ENCODE assay signal across 9 mouse cellular contexts in genomic region chr7:127513781-127514180, GRCm38 (mm10). TPM values are rescaled to one million over a fixed set of nuclear protein-coding genes. Genes with fewer than 3 reads are reported as not detected.
DNase-seq lines count a peak whose midpoint lies in the region; ATAC-seq and TF ChIP-seq lines count a peak whose summit lies in the region.
"Had no signal": no experiment of that assay in that cellular context is flagged by ENCODE, and none has a peak within 500 bp of the region (broad histone marks: within the 10 kb centered on the region; RNA-seq: fewer than 3 reads in every experiment).

No protein-coding gene starts in this region.

- H3K36me3 ChIP-seq in hindbrain, embryonic 11.5 days (ENCODE audit: control insufficient read depth, insufficient read depth, low read length): peaks cover 3% of the 10 kb centered on the region; the same call in 1 of the 2 replicates
- peaks cover 54% of the 10 kb centered on the region for H3K36me3 ChIP-seq in midbrain, embryonic 10.5 days

- H3K27ac ChIP-seq in gastrocnemius, adult 2 months: peak overlapping the region; percentile 100
- no peak overlapping the region for H3K27ac ChIP-seq in hindbrain, embryonic 11.5 days (ENCODE audit: low read depth, low read length)
- H3K27ac ChIP-seq in midbrain, embryonic 10.5 days (replicated peaks): no peak overlapping the region

- no peaks in the 10 kb centered on the region for H3K27me3 ChIP-seq in hindbrain, embryonic 11.5 days (ENCODE audit: control insufficient read depth, insufficient read depth, low read length)
- H3K27me3 ChIP-seq in midbrain, embryonic 10.5 days (ENCODE audit: low read depth, poor library complexity, severe bottlenecking): no peaks in the 10 kb centered on the region

- no peaks in the 10 kb centered on the region for H3K9me3 ChIP-seq in hindbrain, embryonic 11.5 days (ENCODE audit: control insufficient read depth, low read length)
- H3K9me3 ChIP-seq in midbrain, embryonic 10.5 days (replicated peaks): no peaks in the 10 kb centered on the region

- WGBS in hindbrain, embryonic 11.5 days: 92% methylated on average over 3 of the region's 3 CpGs
- 90% methylated on average over 3 of the region's 3 CpGs for WGBS in midbrain, embryonic 10.5 days

- DNase-seq in gastrocnemius, adult 2 months: no peak
- DNase-seq in gastrocnemius, postnatal 25 days: no peak
- peak; percentile 29 for DNase-seq in ZHBTc4 (ENCODE audit: low read depth, low spot score)
- DNase-seq in hindbrain, embryonic 11.5 days (ENCODE audit: low spot score): no peak
- DNase-seq in midbrain, embryonic 10.5 days (ENCODE audit: low spot score): no peak
- no peak for DNase-seq in left cerebral cortex, postnatal 36 days (ENCODE audit: low spot score in 2 of 2)
- DNase-seq in retina, postnatal 1 day: no peak
- DNase-seq: gastrocnemius, postnatal 36 days had no signal

- no peak overlapping the region for H3K9ac ChIP-seq in hindbrain, embryonic 11.5 days (ENCODE audit: low read depth, low read length)

- no peak for ATAC-seq in hindbrain, embryonic 11.5 days (ENCODE audit: low FRiP score)
- no peak for ATAC-seq in inflammation-experienced regulatory T-cells, adult 6 months

- H3K4me1 ChIP-seq in hindbrain, embryonic 11.5 days (replicated peaks; ENCODE audit: control insufficient read depth, insufficient read depth, low read length): peaks cover 3% of the 10 kb centered on the region; the same call in 1 of the 2 replicates
- H3K4me1 ChIP-seq in midbrain, embryonic 10.5 days: peaks cover 26% of the 10 kb centered on the region

- intact Hi-C loops in gastrocnemius, adult 2 months (cut with DNase I): loop anchor here (5.0 kb wide), 1 partner anchor 74 kb away; the partner anchor contains the start of genes Ccdc189 and Rnf40
- intact Hi-C loops in left cerebral cortex, postnatal 36 days (cut with DNase I): loop anchor here (5.0 kb wide), 1 partner anchor 36 kb away; the partner anchor contains the start of gene Fbrs

- TF ChIP-seq CTCF in gastrocnemius, adult 2 months (IDR thresholded peaks at IDR 0.05): no peak

- peak overlapping the region; percentile 99 for H3K4me3 ChIP-seq in gastrocnemius, adult 2 months
- H3K4me3 ChIP-seq in hindbrain, embryonic 11.5 days (ENCODE audit: low read depth, low read length): peak overlapping the region; percentile 85; the same call in 1 of the 2 replicates
- H3K4me3 ChIP-seq in midbrain, embryonic 10.5 days: peak overlapping the region; percentile 88

- H3K4me2 ChIP-seq in hindbrain, embryonic 11.5 days (replicated peaks; ENCODE audit: low read depth, low read length): no peak overlapping the region

RNA-seq across cellular contexts. Expression of gene Srcap, which starts 2.0 kb away (rescaled TPM):
- total RNA-seq in gastrocnemius, adult 2 months (2021): 10 to 100 TPM; 47.5 to 50.4 TPM
- 10 to 100 TPM; 46.1 to 47.6 TPM for total RNA-seq in gastrocnemius, postnatal 25 days (2021)
- 58.1 and 81.5 TPM in 2 replicates for polyA plus RNA-seq in hindbrain, embryonic 11.5 days (2014; fragmentation: Nextera tagmentation; extraction: Ambion mirVana)
- polyA plus RNA-seq in midbrain, embryonic 10.5 days (2016; fragmentation: Nextera tagmentation; extraction: Ambion mirVana): 52.6 and 56.1 TPM in 2 replicates
- polyA plus RNA-seq in inflammation-experienced regulatory T-cells, adult 6 months (2017; shearing (Covaris generic)): 10 to 100 TPM in 1 of 3 experiments, 1 to 10 TPM in 2; 6.2 to 19.0 (median 9.0) TPM
- total RNA-seq in left cerebral cortex, postnatal 36 days (2021): 100 to 1,000 TPM in 1 of 2 experiments, 10 to 100 TPM in 1; 99.0 to 131 TPM

RNA-seq across cellular contexts. Expression of gene Gm42715, which starts 5.6 kb away (rescaled TPM):
- 1 to 10 TPM; 5.3 to 5.5 TPM for total RNA-seq in gastrocnemius, adult 2 months (2021)
- 1 to 10 TPM; 4.7 to 5.2 TPM for total RNA-seq in gastrocnemius, postnatal 25 days (2021)
- 20.0 and 26.0 TPM in 2 replicates for polyA plus RNA-seq in hindbrain, embryonic 11.5 days (2014; fragmentation: Nextera tagmentation; extraction: Ambion mirVana)
- polyA plus RNA-seq in midbrain, embryonic 10.5 days (2016; fragmentation: Nextera tagmentation; extraction: Ambion mirVana): 14.3 and 18.8 TPM in 2 replicates
- 10 to 100 TPM; 22.6 to 29.7 (median 25.3) TPM for polyA plus RNA-seq in inflammation-experienced regulatory T-cells, adult 6 months (2017; shearing (Covaris generic))
- total RNA-seq in left cerebral cortex, postnatal 36 days (2021): 10 to 100 TPM in 1 of 2 experiments, 1 to 10 TPM in 1; 7.6 to 15.0 TPM

RNA-seq across cellular contexts. Expression of gene Fbrs, which starts 34.8 kb away (rescaled TPM):
- 10 to 100 TPM; 24.1 to 24.7 TPM for total RNA-seq in gastrocnemius, adult 2 months (2021)
- total RNA-seq in gastrocnemius, postnatal 25 days (2021): 10 to 100 TPM; 15.8 to 16.8 TPM
- 10.5 and 15.1 TPM in 2 replicates for polyA plus RNA-seq in hindbrain, embryonic 11.5 days (2014; fragmentation: Nextera tagmentation; extraction: Ambion mirVana)
- 8.6 and 9.6 TPM in 2 replicates for polyA plus RNA-seq in midbrain, embryonic 10.5 days (2016; fragmentation: Nextera tagmentation; extraction: Ambion mirVana)
- 10 to 100 TPM; 17.7 to 30.0 (median 19.5) TPM for polyA plus RNA-seq in inflammation-experienced regulatory T-cells, adult 6 months (2017; shearing (Covaris generic))
- total RNA-seq in left cerebral cortex, postnatal 36 days (2021): 10 to 100 TPM; 48.7 to 61.4 TPM

RNA-seq across cellular contexts. Expression of gene Tmem265, which starts 47.4 kb away (rescaled TPM):
- total RNA-seq in gastrocnemius, adult 2 months (2021): not detected
- not detected for total RNA-seq in gastrocnemius, postnatal 25 days (2021)
- 7.7 and 8.6 TPM in 2 replicates for polyA plus RNA-seq in hindbrain, embryonic 11.5 days (2014; fragmentation: Nextera tagmentation; extraction: Ambion mirVana)
- 7.2 and 8.2 TPM in 2 replicates for polyA plus RNA-seq in midbrain, embryonic 10.5 days (2016; fragmentation: Nextera tagmentation; extraction: Ambion mirVana)
- 10 to 100 TPM; 30.0 to 46.0 (median 34.3) TPM for polyA plus RNA-seq in inflammation-experienced regulatory T-cells, adult 6 months (2017; shearing (Covaris generic))
- total RNA-seq in left cerebral cortex, postnatal 36 days (2021): 1 to 10 TPM in 1 of 2 experiments, not detected in 1; 3.4 TPM
- total RNA-seq: gastrocnemius, postnatal 36 days had no signal

RNA-seq across cellular contexts. Expression of gene Prr14, which starts 54.4 kb away (rescaled TPM):
- total RNA-seq in gastrocnemius, adult 2 months (2021): 10 to 100 TPM; 19.3 to 20.9 TPM
- 10 to 100 TPM; 17.3 to 17.7 TPM for total RNA-seq in gastrocnemius, postnatal 25 days (2021)
- 61.4 and 72.1 TPM in 2 replicates for polyA plus RNA-seq in hindbrain, embryonic 11.5 days (2014; fragmentation: Nextera tagmentation; extraction: Ambion mirVana)
- 56.0 and 59.6 TPM in 2 replicates for polyA plus RNA-seq in midbrain, embryonic 10.5 days (2016; fragmentation: Nextera tagmentation; extraction: Ambion mirVana)
- polyA plus RNA-seq in inflammation-experienced regulatory T-cells, adult 6 months (2017; shearing (Covaris generic)): 100 to 1,000 TPM; 151 to 194 (median 184) TPM
- 10 to 100 TPM; 25.7 to 30.2 TPM for total RNA-seq in left cerebral cortex, postnatal 36 days (2021)
